Mouse (Mus musculus) liver, postnatal 0 days (tissue): ENCODE results near the gene Ptprj. TPM values are rescaled to one million over a fixed set of nuclear protein-coding genes. Genes with fewer than 3 reads are reported as not detected.
A peak's percentile ranks its signal among the peaks of the same experiment; 100 is the strongest.

ENCODE experiments used
- ATAC-seq: fragments of 200-750 bp; cut with Nextera tagmentation; 2 replicates; pipeline ENCODE4 v1.8.0; 2017; ENCODE audit warnings: mild to moderate bottlenecking, moderate library complexity
- DNase-seq: peaks from one replicate; pipeline ENCODE4 v3.0.0-alpha.2; 2016
- H3K27ac ChIP-seq: fragments of 300-500 bp; sonication (generic); 2 replicates; pipeline ENCODE4 v1.5.1; 2014; ENCODE audit warnings: antibody characterized with exemption, moderate library complexity, mild to moderate bottlenecking, low read depth
- H3K27me3 ChIP-seq: fragments of 300-500 bp; sonication (generic); 2 replicates; pipeline ENCODE4 v1.6.1; 2014; ENCODE audit warnings: low read length, control low read depth, mixed read lengths; ENCODE audit not compliant: insufficient read depth
- H3K36me3 ChIP-seq: fragments of 300-500 bp; sonication (generic); replicated peaks from 2 replicates; pipeline ENCODE4 v1.6.1; 2014; ENCODE audit warnings: mild to moderate bottlenecking, control low read depth, low read length, moderate library complexity, mixed read lengths; ENCODE audit not compliant: insufficient read depth
- H3K4me1 ChIP-seq: fragments of 300-500 bp; sonication (generic); 2 replicates; pipeline ENCODE4 v1.6.1; 2014; ENCODE audit warnings: antibody characterized with exemption, mild to moderate bottlenecking, control low read depth; ENCODE audit not compliant: insufficient read depth
- H3K4me2 ChIP-seq: fragments of 300-500 bp; sonication (generic); 2 replicates; pipeline ENCODE4 v1.6.1; 2014; ENCODE audit warnings: low read depth, mild to moderate bottlenecking, low read length, moderate library complexity, mixed read lengths
- H3K4me3 ChIP-seq: fragments of 300-500 bp; sonication (generic); 2 replicates; pipeline ENCODE4 v1.5.1; 2014; ENCODE audit warnings: low read depth, low read length
- H3K9ac ChIP-seq: fragments of 300-500 bp; sonication (generic); replicated peaks from 2 replicates; pipeline ENCODE4 v1.6.1; 2014; ENCODE audit warnings: mild to moderate bottlenecking, moderate library complexity
- H3K9me3 ChIP-seq: fragments of 300-500 bp; sonication (generic); 2 replicates; pipeline ENCODE4 v1.6.1; 2016; ENCODE audit warnings: mild to moderate bottlenecking, control low read depth, low read length, mixed read lengths
- CTCF ChIP-seq: sonication (generic); IDR thresholded peaks from 2 replicates; pipeline ENCODE4 v1.5.1; 2016; ENCODE audit warnings: antibody characterized with exemption, low read depth
- EP300 ChIP-seq: IDR thresholded peaks from 2 replicates; pipeline ENCODE4 v1.6.1; 2016; ENCODE audit warnings: antibody characterized with exemption, low read depth, mild to moderate bottlenecking
- WGBS: fragments of 180-500 bp; shearing (Covaris S2); extraction: QIAGEN DNeasy Blood & Tissue Kit; methylation state at CpG from one replicate; pipeline ENCODE4 v1.1.7; 2014; ENCODE audit not compliant: insufficient replicate concordance; 5-methylcytosine and 5-hydroxymethylcytosine counted together
- polyA plus RNA-seq: library from polyadenylated mRNA; unstranded; fragments of >200 nt; fragmentation: Nextera tagmentation; extraction: Ambion mirVana; gene quantifications from 2 replicates; pipeline ENCODE4 v1.2.1, GENCODE M21; 2015

The Ptprj gene
- polyA plus RNA-seq, 1 experiment from 2014 or later, result 2.8 TPM

GRCm38 (mm10) chr2:90619648-90620047, 39.2 kb upstream of the Ptprj start:
- Histone ChIP-seq H3K36me3 (no peaks in the 10 kb centered on the region), H3K9ac (no peak overlapping the region), H3K4me2 (no peak overlapping the region), H3K27me3 (no peaks in the 10 kb centered on the region), H3K4me3 (no peak overlapping the region), H3K27ac (no peak overlapping the region), H3K9me3 (no peaks in the 10 kb centered on the region), H3K4me1 (peaks cover 3% of the 10 kb centered on the region; the same call in 1 of the 2 replicates)
- ATAC-seq (no peak), DNase-seq (no peak)
- 57% methylated on average over 2 of the region's 2 CpGs for WGBS
- TF ChIP-seq CTCF (no peak), EP300 (no peak)

GRCm38 (mm10) chr2:90614651-90615171, 34.3 kb upstream of the Ptprj start:
- no peak for ATAC-seq

GRCm38 (mm10) chr2:90613591-90613990, 33.1 kb upstream of the Ptprj start:
- no peak overlapping the region for H3K4me3 ChIP-seq
- H3K27me3 ChIP-seq, result no peaks in the 10 kb centered on the region
- no peak overlapping the region for H3K4me2 ChIP-seq
- 67% methylated on average over 3 of the region's 3 CpGs for WGBS
- H3K27ac ChIP-seq, result no peak overlapping the region
- H3K4me1 ChIP-seq, result no peaks in the 10 kb centered on the region
- no peaks in the 10 kb centered on the region for H3K9me3 ChIP-seq
- TF ChIP-seq CTCF, result no peak
- TF ChIP-seq EP300, result no peak
- DNase-seq (no peak), ATAC-seq (no peak)
- H3K9ac ChIP-seq, result no peak overlapping the region
- no peaks in the 10 kb centered on the region for H3K36me3 ChIP-seq

More at GRCm38 (mm10) chr2:90614651-90615171, 34.3 kb upstream of the Ptprj start:
- no peak for TF ChIP-seq CTCF
- no peak for TF ChIP-seq EP300
- Histone ChIP-seq H3K9me3 (no peaks in the 10 kb centered on the region), H3K27ac (no peak overlapping the region), H3K4me2 (no peak overlapping the region), H3K27me3 (no peaks in the 10 kb centered on the region), H3K4me3 (no peak overlapping the region), H3K9ac (no peak overlapping the region), H3K36me3 (no peaks in the 10 kb centered on the region), H3K4me1 (no peaks in the 10 kb centered on the region)
- 84% methylated on average over 14 of the region's 14 CpGs for WGBS
- DNase-seq, result no peak

GRCm38 (mm10) chr2:90613006-90613405, 32.6 kb upstream of the Ptprj start:
- no peak for ATAC-seq
- no peak overlapping the region for H3K27ac ChIP-seq
- no peak overlapping the region for H3K9ac ChIP-seq
- H3K4me3 ChIP-seq, result no peak overlapping the region
- WGBS, result 66% methylated on average over 2 of the region's 2 CpGs
- no peaks in the 10 kb centered on the region for H3K27me3 ChIP-seq
- H3K9me3 ChIP-seq, result no peaks in the 10 kb centered on the region
- DNase-seq, result no peak
- no peaks in the 10 kb centered on the region for H3K36me3 ChIP-seq
- H3K4me2 ChIP-seq, result no peak overlapping the region
- no peaks in the 10 kb centered on the region for H3K4me1 ChIP-seq
- TF ChIP-seq CTCF, result no peak
- TF ChIP-seq EP300, result no peak

GRCm38 (mm10) chr2:90611959-90612571, 31.6 kb upstream of the Ptprj start:
- 57% methylated on average over 10 of the region's 10 CpGs for WGBS
- no peak for TF ChIP-seq EP300
- peak; percentile 30 for TF ChIP-seq CTCF
- Histone ChIP-seq H3K9ac (no peak overlapping the region), H3K4me3 (no peak overlapping the region), H3K4me2 (no peak overlapping the region), H3K4me1 (no peaks in the 10 kb centered on the region), H3K27ac (no peak overlapping the region), H3K36me3 (no peaks in the 10 kb centered on the region), H3K9me3 (no peaks in the 10 kb centered on the region), H3K27me3 (no peaks in the 10 kb centered on the region)
- DNase-seq (peak; percentile 51), ATAC-seq (peak; percentile 74)

- no peaks in the 10 kb centered on the region for H3K9me3 ChIP-seq
- no peak for TF ChIP-seq CTCF
- no peak for TF ChIP-seq EP300
- no peaks in the 10 kb centered on the region for H3K4me1 ChIP-seq
- 87% methylated on average over 3 of the region's 3 CpGs for WGBS
- no peaks in the 10 kb centered on the region for H3K27me3 ChIP-seq
- DNase-seq, result no peak
- no peak overlapping the region for H3K27ac ChIP-seq
- no peak overlapping the region for H3K4me2 ChIP-seq
- no peak overlapping the region for H3K9ac ChIP-seq
- no peaks in the 10 kb centered on the region for H3K36me3 ChIP-seq
- ATAC-seq, result no peak
- H3K4me3 ChIP-seq, result no peak overlapping the region
Observed at GRCm38 (mm10) chr2:90601056-90601455, 20.6 kb upstream of the Ptprj start.
